ENCODE assay signal across 7 mouse cellular contexts in genomic region chr11:56105632-56106031, GRCm38 (mm10).
DNase-seq lines count a peak whose midpoint lies in the region; ATAC-seq lines count a peak whose summit lies in the region.

No protein-coding gene starts in this region.

- 38% methylated on average over 4 of the region's 4 CpGs for WGBS in midbrain, embryonic 10.5 days
- WGBS in midbrain, embryonic 13.5 days: 44% methylated on average over 4 of the region's 4 CpGs

- H3K9me3 ChIP-seq in midbrain, embryonic 10.5 days (replicated peaks): no peaks in the 10 kb centered on the region
- H3K9me3 ChIP-seq in midbrain, embryonic 13.5 days: no peaks in the 10 kb centered on the region

- H3K4me2 ChIP-seq in midbrain, embryonic 13.5 days (replicated peaks): no peak overlapping the region

- DNase-seq in midbrain, embryonic 10.5 days (ENCODE audit: low spot score): peak; percentile 20
- peak; percentile 22 to 78 for DNase-seq in adrenal gland, adult (ENCODE audit: inconsistent age in 2 of 2, low spot score in 1 of 2)
- peak; percentile 88 to 92 for DNase-seq in cerebellum, postnatal 10 days
- DNase-seq in heart, postnatal 4 days: peak; percentile 51
- peak; percentile 65 for DNase-seq in left cerebral cortex, postnatal 4 days
- DNase-seq in right cerebral cortex, postnatal 10 days (ENCODE audit: low spot score in 2 of 2): peak; percentile 77 to 83

- no peaks in the 10 kb centered on the region for H3K27me3 ChIP-seq in midbrain, embryonic 10.5 days (ENCODE audit: low read depth, poor library complexity, severe bottlenecking)
- H3K27me3 ChIP-seq in midbrain, embryonic 13.5 days: no peaks in the 10 kb centered on the region

- no peaks in the 10 kb centered on the region for H3K36me3 ChIP-seq in midbrain, embryonic 10.5 days
- no peaks in the 10 kb centered on the region for H3K36me3 ChIP-seq in midbrain, embryonic 13.5 days

- H3K4me1 ChIP-seq in midbrain, embryonic 10.5 days: peaks cover 10% of the 10 kb centered on the region; the same call in 1 of the 2 replicates
- no peaks in the 10 kb centered on the region for H3K4me1 ChIP-seq in midbrain, embryonic 13.5 days (replicated peaks)

- ATAC-seq in midbrain, embryonic 13.5 days: no peak

- H3K27ac ChIP-seq in midbrain, embryonic 10.5 days (replicated peaks): no peak overlapping the region
- no peak overlapping the region for H3K27ac ChIP-seq in midbrain, embryonic 13.5 days

- intact Hi-C loops in left cerebral cortex, postnatal 4 days (cut with DNase I): loop anchor here (2.0 to 5.0 kb wide), 2 partner anchors 93 to 588 kb away; no protein-coding TSS in a partner anchor

- no peak overlapping the region for H3K4me3 ChIP-seq in midbrain, embryonic 10.5 days
- no peak overlapping the region for H3K4me3 ChIP-seq in midbrain, embryonic 13.5 days (replicated peaks)

- no peak overlapping the region for H3K9ac ChIP-seq in midbrain, embryonic 13.5 days (replicated peaks)

Comparison
In these comparisons a context has a peak if more than half of its experiments do, and no peak if none do; other contexts are left out.
1. DNase-seq: peak in every context shown above with its lines; median percentile 90 in cerebellum, postnatal 10 days; 80 in right cerebral cortex, postnatal 10 days; 65 in left cerebral cortex, postnatal 4 days; 51 in heart, postnatal 4 days; 50 in adrenal gland, adult; 20 in midbrain, embryonic 10.5 days.